Mouse (Mus musculus): ENCODE results near the gene Ccl12. TPM values are rescaled to one million over a fixed set of nuclear protein-coding genes. Genes with fewer than 3 reads are reported as not detected.

Gene Ccl12
- polyA plus RNA-seq, 1 experiment from 2014 or later: 7.1 TPM

DNA sequence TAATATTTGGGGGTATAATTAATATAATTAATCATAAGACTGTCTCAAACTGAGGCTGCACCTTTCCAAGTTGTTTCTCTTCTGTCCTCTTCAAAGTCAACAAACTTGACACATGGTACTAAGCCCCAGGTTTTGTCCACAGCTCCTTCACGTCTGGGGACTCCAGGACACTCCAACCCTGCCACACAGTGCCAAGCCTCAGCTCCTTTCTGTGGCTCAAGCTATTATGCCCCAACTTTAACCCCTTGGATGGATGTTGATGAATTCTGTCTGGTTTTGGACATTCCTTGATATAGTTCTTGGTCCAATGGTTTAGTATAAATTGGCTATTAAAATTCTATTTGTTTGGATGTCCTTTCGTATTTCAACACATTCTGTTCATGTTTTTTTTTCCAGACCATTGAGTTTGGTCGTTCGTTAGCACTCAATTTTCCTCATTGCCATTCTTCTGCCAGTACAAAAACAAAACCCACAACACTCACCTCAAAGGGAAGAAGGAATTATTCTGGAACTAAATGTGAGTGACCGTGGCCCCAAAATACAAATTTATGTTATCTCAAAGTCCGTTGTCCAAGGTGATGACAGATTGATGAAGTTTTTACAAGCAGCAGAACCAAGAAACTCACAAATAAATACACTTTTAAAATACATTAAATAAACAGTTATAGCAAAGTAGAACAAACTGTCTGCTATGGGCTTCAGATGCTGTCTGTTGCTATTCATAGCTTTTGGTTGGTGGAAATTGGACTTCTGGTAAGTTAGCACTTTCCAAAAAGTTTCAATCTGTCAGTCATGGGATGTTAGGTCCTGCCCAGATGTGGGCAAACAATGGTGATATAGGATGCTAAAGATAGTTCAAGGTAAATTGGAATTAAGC lies 9.0 kb downstream of the Ccl12 start:
- DNase-seq (ENCODE audit: low spot score) (no peak), ATAC-seq (ENCODE audit: low read depth) (no peak)
- H3K4me2 ChIP-seq (ENCODE audit: low read depth, low read length): no peak overlapping the region
- no peak overlapping the region for H3K9ac ChIP-seq (ENCODE audit: low read depth, low read length)
- no peak overlapping the region for H3K4me3 ChIP-seq (ENCODE audit: low read depth, low read length)
- H3K4me1 ChIP-seq (ENCODE audit: control insufficient read depth, insufficient read depth, low read length): no peaks in the 10 kb centered on the region
- H3K9me3 ChIP-seq (ENCODE audit: control insufficient read depth, low read length): no peaks in the 10 kb centered on the region
- H3K36me3 ChIP-seq (ENCODE audit: control insufficient read depth, insufficient read depth, low read length): no peaks in the 10 kb centered on the region
- H3K27ac ChIP-seq (replicated peaks; ENCODE audit: low read depth, low read length): no peak overlapping the region
- WGBS: 69% methylated on average over 6 of the region's 6 CpGs
- no peaks in the 10 kb centered on the region for H3K27me3 ChIP-seq (replicated peaks; ENCODE audit: control insufficient read depth, insufficient read depth, low read length)

DNA sequence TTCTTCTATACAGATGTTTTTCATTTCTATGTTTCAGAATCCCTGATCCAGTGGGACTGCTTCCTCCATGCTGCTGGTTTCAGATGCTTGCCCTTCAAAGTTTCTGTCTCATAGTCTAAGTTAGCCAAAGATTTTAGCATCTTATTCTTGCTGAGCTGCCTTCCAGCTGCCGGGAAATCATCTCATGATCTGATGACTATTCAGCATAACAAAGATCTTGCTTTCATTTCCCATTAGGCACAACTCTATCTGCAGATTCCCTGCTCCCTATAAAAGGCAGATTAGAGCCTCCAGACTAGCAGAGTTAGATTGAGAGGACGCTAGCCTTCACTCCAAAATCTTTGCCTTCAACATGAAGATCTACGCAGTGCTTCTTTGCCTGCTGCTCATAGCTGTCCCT lies 13.2 kb downstream of the Ccl12 start, which contains the start of gene Ccl8:
Gene Ccl8 (plus strand): TSS at position 301 of the 400 bp plus-strand sequence.
- Histone ChIP-seq H3K9ac (ENCODE audit: low read depth, low read length) (no peak within 1 kb of the TSS), H3K4me3 (ENCODE audit: low read depth, low read length) (no peak within 1 kb of the TSS), H3K4me2 (ENCODE audit: low read depth, low read length) (no peak within 1 kb of the TSS), H3K4me1 (ENCODE audit: control insufficient read depth, insufficient read depth, low read length) (no peaks in the 10 kb centered on the region), H3K9me3 (ENCODE audit: control insufficient read depth, low read length) (no peaks in the 10 kb centered on the region), H3K27ac (replicated peaks; ENCODE audit: low read depth, low read length) (no peak within 1 kb of the TSS), H3K36me3 (ENCODE audit: control insufficient read depth, insufficient read depth, low read length) (no peaks in the 10 kb centered on the region), H3K27me3 (replicated peaks; ENCODE audit: control insufficient read depth, insufficient read depth, low read length) (no peaks in the 10 kb centered on the region)
- WGBS: 75% methylated on average over 3 of the region's 3 CpGs
- ATAC-seq (ENCODE audit: low read depth): no peak
- DNase-seq (ENCODE audit: low spot score): no peak

DNA sequence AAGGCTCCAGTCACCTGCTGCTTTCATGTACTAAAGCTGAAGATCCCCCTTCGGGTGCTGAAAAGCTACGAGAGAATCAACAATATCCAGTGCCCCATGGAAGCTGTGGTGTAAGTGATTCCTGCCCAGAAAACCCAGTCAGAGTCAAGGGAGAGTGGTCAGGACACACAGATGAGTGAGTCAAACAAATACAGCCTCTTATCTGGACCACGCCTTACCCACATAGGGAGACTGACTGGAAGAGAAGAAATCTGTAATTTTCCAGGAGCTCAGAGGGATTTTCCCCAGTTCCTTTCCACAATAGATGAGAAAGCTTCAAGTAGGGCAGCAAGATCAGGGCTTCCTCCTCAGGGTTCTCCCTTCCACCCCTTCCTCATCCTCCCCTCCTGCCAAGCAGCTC lies 14.4 kb downstream of the Ccl12 start:
- Histone ChIP-seq H3K27ac (replicated peaks; ENCODE audit: low read depth, low read length) (no peak overlapping the region), H3K9ac (ENCODE audit: low read depth, low read length) (no peak overlapping the region), H3K4me3 (ENCODE audit: low read depth, low read length) (no peak overlapping the region), H3K4me2 (ENCODE audit: low read depth, low read length) (no peak overlapping the region), H3K9me3 (ENCODE audit: control insufficient read depth, low read length) (no peaks in the 10 kb centered on the region), H3K27me3 (replicated peaks; ENCODE audit: control insufficient read depth, insufficient read depth, low read length) (no peaks in the 10 kb centered on the region), H3K4me1 (ENCODE audit: control insufficient read depth, insufficient read depth, low read length) (no peaks in the 10 kb centered on the region), H3K36me3 (ENCODE audit: control insufficient read depth, insufficient read depth, low read length) (no peaks in the 10 kb centered on the region)
- ATAC-seq (ENCODE audit: low read depth): no peak
- 83% methylated on average over 3 of the region's 3 CpGs for WGBS
- no peak for DNase-seq (ENCODE audit: low spot score)

DNA sequence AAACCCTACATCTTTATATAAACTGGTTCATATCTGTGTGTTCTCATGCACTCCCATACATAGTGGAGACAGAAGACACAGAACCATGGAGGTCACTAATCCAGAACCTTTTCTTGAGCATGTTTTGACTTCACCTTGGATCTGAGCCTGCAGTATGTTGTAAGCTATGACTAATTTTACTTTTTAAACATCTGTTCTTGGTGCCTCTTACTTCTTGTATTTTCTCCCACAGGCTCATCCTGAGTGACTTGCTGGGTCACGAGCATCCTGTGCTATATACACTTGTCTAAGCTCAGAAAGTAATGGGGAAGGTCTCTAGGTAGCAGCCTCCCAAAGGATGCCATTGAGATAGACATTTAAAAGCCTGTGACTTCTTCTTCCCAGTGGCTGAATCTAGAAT lies 31.3 kb downstream of the Ccl12 start:
- Histone ChIP-seq H3K9ac (ENCODE audit: low read depth, low read length) (no peak overlapping the region), H3K4me2 (ENCODE audit: low read depth, low read length) (no peak overlapping the region), H3K27me3 (replicated peaks; ENCODE audit: control insufficient read depth, insufficient read depth, low read length) (no peaks in the 10 kb centered on the region; the same call in 1 of the 2 replicates), H3K27ac (replicated peaks; ENCODE audit: low read depth, low read length) (no peak overlapping the region), H3K4me3 (ENCODE audit: low read depth, low read length) (no peak overlapping the region), H3K36me3 (ENCODE audit: control insufficient read depth, insufficient read depth, low read length) (no peaks in the 10 kb centered on the region), H3K4me1 (ENCODE audit: control insufficient read depth, insufficient read depth, low read length) (no peaks in the 10 kb centered on the region), H3K9me3 (ENCODE audit: control insufficient read depth, low read length) (no peaks in the 10 kb centered on the region)
- 64% methylated on average over 1 of the region's 1 CpGs for WGBS
- DNase-seq (ENCODE audit: low spot score) (no peak), ATAC-seq (ENCODE audit: low read depth) (no peak)

DNA sequence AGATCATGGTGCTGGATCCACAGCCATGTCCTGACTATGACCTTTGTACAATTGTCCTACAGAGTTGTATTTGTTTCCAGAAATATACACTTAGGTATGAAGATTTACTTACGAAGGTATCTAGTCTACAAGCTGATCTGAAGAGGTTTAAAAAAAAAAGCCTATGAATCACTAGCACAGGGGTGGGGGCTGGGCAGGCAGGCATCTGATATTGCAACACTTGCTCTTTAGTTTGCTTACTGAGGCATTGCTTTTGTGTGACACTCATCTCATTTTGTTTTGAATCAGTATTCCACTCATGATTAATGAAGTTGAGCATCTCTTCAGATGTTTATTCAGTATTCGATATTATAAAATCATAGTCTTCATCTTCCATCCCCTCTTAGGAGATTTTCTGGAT lies 34.6 kb downstream of the Ccl12 start:
- Histone ChIP-seq H3K4me2 (ENCODE audit: low read depth, low read length) (no peak overlapping the region), H3K4me3 (ENCODE audit: low read depth, low read length) (no peak overlapping the region), H3K9me3 (ENCODE audit: control insufficient read depth, low read length) (no peaks in the 10 kb centered on the region), H3K9ac (ENCODE audit: low read depth, low read length) (no peak overlapping the region), H3K27ac (replicated peaks; ENCODE audit: low read depth, low read length) (no peak overlapping the region), H3K4me1 (ENCODE audit: control insufficient read depth, insufficient read depth, low read length) (0 out of 2 replicates have a peak, but pooled peaks cover 9% of the 10 kb centered on the region), H3K36me3 (ENCODE audit: control insufficient read depth, insufficient read depth, low read length) (no peaks in the 10 kb centered on the region), H3K27me3 (replicated peaks; ENCODE audit: control insufficient read depth, insufficient read depth, low read length) (no peaks in the 10 kb centered on the region; the same call in 1 of the 2 replicates)
- ATAC-seq (ENCODE audit: low read depth): no peak
- WGBS: 84% methylated on average over 2 of the region's 2 CpGs
- no peak for DNase-seq (ENCODE audit: low spot score)

DNA sequence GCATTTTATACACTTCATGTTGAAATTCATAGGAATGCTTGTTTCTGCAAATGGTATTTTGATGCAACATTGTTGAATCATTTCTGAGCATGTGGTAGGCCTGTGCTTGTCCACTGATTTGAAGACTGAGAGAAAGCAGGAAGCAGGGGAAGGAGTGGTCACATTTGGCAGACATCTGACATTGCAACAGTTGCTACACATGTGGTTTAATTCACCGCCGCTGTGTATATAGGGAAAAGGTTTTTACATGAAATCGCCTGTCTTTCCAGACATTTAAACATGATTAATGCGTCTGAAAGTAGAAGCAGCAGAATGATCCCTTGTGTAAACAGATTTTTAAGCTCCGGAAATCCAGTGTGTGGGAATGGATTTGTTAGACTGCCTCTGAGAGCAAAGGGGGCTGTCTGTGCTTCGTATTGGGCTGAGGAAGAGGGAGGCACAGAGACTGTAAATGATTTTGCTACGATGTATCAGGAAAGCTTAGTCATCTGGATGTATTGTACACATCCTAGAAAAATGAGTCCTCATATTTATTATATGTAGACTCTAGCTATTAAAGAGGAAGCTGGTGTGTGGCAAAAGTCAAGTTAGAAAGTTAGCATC lies 37.9 kb downstream of the Ccl12 start:
- ATAC-seq (ENCODE audit: low read depth) (peak; percentile 85; the same call in 1 of the 2 replicates), DNase-seq (ENCODE audit: low spot score) (peak; percentile 92)
- WGBS: 19% methylated on average over 7 of the region's 7 CpGs
- Histone ChIP-seq H3K4me1 (ENCODE audit: control insufficient read depth, insufficient read depth, low read length) (0 out of 2 replicates have a peak, but pooled peaks cover 9% of the 10 kb centered on the region), H3K9me3 (ENCODE audit: control insufficient read depth, low read length) (no peaks in the 10 kb centered on the region), H3K4me2 (ENCODE audit: low read depth, low read length) (0 out of 2 replicates have a peak overlapping the region, but pooled peaks have one; percentile 6), H3K9ac (ENCODE audit: low read depth, low read length) (no peak overlapping the region), H3K27ac (replicated peaks; ENCODE audit: low read depth, low read length) (no peak overlapping the region; the same call in 1 of the 2 replicates), H3K36me3 (ENCODE audit: control insufficient read depth, insufficient read depth, low read length) (no peaks in the 10 kb centered on the region), H3K4me3 (ENCODE audit: low read depth, low read length) (no peak overlapping the region), H3K27me3 (replicated peaks; ENCODE audit: control insufficient read depth, insufficient read depth, low read length) (no peaks in the 10 kb centered on the region; the same call in 1 of the 2 replicates)

Other genes with a start within 250 kb of the Ccl12 start
- 0.05 TPM in 1 of 2 replicates, not detected in the other for gene 5530401A14Rik, start 241.2 kb upstream of the Ccl12 start, polyA plus RNA-seq (2014; fragmentation: Nextera tagmentation; extraction: Ambion mirVana)
- gene Asic2, start 133.4 kb upstream of the Ccl12 start, polyA plus RNA-seq (2014; fragmentation: Nextera tagmentation; extraction: Ambion mirVana): 0.43 and 0.65 TPM in 2 replicates
- 6.6 and 9.8 TPM in 2 replicates for gene Ccl2, start 66.3 kb upstream of the Ccl12 start, polyA plus RNA-seq (2014; fragmentation: Nextera tagmentation; extraction: Ambion mirVana)
- gene Gm17268, start 63.3 kb upstream of the Ccl12 start, polyA plus RNA-seq (2014; fragmentation: Nextera tagmentation; extraction: Ambion mirVana): not detected in 2 replicates
- 5.3 and 6.3 TPM in 2 replicates for gene Ccl7, start 56.1 kb upstream of the Ccl12 start, polyA plus RNA-seq (2014; fragmentation: Nextera tagmentation; extraction: Ambion mirVana)
- gene Ccl11, start 44.0 kb upstream of the Ccl12 start, polyA plus RNA-seq (2014; fragmentation: Nextera tagmentation; extraction: Ambion mirVana): 5.8 and 6.3 TPM in 2 replicates
- not detected in 2 replicates for gene Ccl8, start 13.3 kb downstream of the Ccl12 start, polyA plus RNA-seq (2014; fragmentation: Nextera tagmentation; extraction: Ambion mirVana)
- not detected in 2 replicates for gene Ccl1, start 203.8 kb downstream of the Ccl12 start, polyA plus RNA-seq (2014; fragmentation: Nextera tagmentation; extraction: Ambion mirVana)